Mouse (Mus musculus): ENCODE measurements at regions not wholly inside any gene's neighbourhood (a gene's known extent, or its start where the extent isn't known, plus 50 kb on each side); places are given as distances from the start of the nearest gene placed in this dataset.

- no peak for DNase-seq (ENCODE audit: low read depth, low spot score)
Observed at GRCm38 (mm10) chrX:147616374-147616773, 62.5 kb upstream of the Lrch2 start.

DNA sequence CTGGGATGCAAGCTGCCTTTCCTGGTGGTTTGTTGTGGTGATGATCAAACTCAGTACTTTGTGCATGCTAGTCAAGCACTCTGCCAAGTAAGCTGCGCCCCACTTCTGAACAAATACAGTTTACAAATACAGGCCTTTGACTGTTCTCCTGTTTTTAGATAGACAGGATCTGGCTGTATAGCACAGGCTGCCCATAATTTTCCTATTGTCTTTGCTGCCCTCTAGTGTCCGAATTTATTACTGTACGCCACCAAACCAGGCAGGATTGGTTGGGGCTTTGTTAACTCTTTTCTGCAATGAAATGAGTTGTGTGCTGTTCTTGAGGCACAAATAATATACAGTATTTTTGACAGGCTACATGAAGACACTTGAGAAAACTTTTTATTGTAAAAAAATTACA, 54.8 kb upstream of the Lrch2 start:
- peak; percentile 16 for DNase-seq (ENCODE audit: low read depth, low spot score)
